Mouse (Mus musculus): ENCODE data around the gene Sf1.

- no peak for TF ChIP-seq POLR2A (IDR thresholded peaks at IDR 0.05; ENCODE audit: borderline replicate concordance, extremely low read depth, insufficient read depth, insufficient read length, poor library complexity, severe bottlenecking)
- TF ChIP-seq CTCF (IDR thresholded peaks at IDR 0.05; ENCODE audit: borderline replicate concordance, extremely low read depth, insufficient read depth, insufficient read length), result no peak
Observed at GRCm38 (mm10) chr19:6333761-6334595, 29.5 kb upstream of the Sf1 start.
